Mouse (Mus musculus) megakaryocyte, embryonic 14.5 days (primary cell): ENCODE measurements at regions not wholly inside any gene's neighbourhood (a gene's known extent, or its start where the extent isn't known, plus 50 kb on each side); places are given as distances from the start of the nearest gene placed in this dataset.

Experiments used
- FLI1 ChIP-seq: IDR thresholded peaks from 2 replicates; pipeline ENCODE4 v1.6.1; 2012; ENCODE audit warnings: low read length, inconsistent platforms, mixed read lengths
- GATA1 ChIP-seq: IDR thresholded peaks from 3 replicates; pipeline ENCODE4 v1.6.1; 2012; ENCODE audit warnings: mixed read lengths, low read length, inconsistent platforms, borderline replicate concordance

DNA sequence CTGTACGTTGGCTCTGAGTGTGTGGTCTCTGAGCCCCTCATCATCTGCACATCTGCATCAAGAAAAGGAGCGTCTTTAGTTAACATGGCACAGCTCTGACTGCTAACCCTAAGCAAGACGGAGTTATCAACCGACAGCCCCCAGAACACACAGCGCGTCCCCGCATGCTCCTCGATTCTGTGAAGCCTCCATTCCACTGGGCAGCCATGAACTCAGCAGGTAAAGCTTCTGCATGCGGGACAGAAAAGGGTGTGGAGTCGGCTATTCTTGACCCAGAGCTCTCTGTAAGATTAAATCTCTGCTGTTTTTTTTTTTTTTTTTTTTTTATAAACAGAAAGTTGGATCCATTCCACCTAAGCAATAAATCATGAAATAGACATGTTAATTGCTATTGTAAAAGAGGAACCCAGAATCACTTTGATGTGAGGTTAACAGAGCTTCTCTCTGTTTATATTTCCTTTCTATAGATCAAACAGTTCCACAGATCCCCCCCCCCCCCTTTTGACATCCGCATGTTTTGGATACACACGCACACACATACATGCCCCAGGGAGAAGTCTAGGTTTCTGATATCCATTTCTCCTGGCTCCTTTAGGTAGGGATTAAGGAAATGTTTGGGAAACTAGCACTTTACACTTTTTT is 328.9 kb downstream of the Mex3b start:
- TF ChIP-seq GATA1 (no peak), FLI1 (no peak)
